Mouse (Mus musculus): Measurements from ENCODE around the gene Fras1.

The Fras1 gene

GRCm38 (mm10) chr5:96783506-96784288, 409.9 kb downstream of the Fras1 start:
- no peak for DNase-seq (ENCODE audit: extremely low spot score, low spot score)

DNA sequence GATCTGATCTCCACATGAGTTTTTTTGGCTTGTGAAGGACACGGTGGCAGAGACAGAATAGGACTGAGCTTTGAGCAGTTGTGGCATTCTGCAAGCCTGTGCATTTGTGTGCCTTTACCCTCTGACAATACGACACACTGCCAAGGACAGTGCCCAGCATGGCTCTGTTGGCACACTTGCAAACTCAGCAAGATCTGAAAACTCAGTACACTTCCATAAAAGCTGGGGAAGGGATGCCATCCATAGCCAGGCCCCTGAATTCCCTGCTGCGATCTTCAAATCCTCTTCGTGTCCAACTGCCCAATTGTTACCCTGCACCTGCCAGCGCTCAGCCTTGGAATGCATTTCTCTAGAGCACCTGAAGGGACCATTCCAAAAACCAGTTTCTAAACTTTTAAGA, 411.3 kb downstream of the Fras1 start:
- no peak for DNase-seq (ENCODE audit: extremely low spot score, low spot score)

DNA sequence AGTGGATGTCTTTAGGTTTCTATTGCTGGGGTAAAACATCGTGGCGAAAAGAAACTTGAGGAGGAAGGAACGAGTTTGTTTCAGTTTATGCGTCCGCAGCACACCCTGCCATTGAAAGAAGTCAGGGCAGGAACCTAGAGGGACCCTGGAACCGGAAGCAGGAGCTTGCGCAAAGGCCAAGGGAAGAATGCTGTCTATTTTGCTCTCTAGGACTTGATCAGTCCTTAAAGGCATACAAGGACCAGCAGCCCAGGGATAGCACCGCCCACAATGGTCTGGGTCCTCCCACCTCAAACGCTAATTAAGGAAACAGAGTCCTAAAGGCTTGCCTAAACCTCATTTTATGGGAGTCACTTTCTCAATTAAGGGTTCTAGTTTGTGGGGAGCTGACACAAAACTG, 418.7 kb downstream of the Fras1 start:
- DNase-seq (ENCODE audit: extremely low spot score, low spot score) = no peak

DNA sequence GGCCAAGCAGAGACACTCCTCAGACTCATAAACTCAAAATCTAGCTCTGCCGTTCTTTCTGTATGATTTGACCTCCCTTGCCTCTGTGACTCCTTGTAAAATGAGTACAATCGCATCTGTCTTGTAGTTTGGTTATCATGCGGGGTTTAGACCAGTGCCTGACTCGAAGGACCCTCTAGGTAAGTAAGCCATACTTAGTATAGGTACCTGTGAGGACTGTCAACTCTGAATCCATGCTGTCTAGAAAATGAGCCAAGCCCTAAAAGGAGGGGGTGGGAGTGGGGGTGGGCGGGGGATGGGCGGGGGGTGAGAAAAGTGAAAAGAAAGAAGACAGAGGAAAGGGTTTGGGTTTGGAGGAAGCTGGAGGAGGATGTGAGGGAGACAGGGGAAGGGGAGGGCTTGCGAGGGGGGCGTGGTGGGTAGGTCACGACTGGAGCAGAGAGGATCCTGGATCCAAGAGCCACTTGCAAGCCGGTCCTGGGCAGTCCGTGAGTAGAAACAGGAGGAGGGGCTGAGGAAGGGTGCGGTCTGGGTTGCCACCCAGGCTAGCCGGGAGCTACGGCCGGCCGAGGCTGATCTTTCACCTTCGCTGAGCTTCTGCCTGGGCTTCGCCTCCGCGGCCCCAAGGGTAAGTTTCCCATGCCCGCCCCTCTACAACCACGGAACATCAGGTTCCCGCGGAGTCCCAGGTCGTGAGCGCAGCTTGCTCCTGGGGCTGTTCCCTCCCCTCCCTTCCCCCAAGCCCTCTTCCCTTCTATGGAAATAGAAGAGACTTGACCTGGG, 419.4 kb downstream of the Fras1 start, which contains the start of gene Anxa3:
Anxa3 (plus strand) TSS at position 404 of the 783 bp plus-strand sequence.
- DNase-seq (ENCODE audit: extremely low spot score, low spot score) = peak; percentile 46

- DNase-seq (ENCODE audit: extremely low spot score, low spot score) = no peak
Observed at GRCm38 (mm10) chr5:96793953-96794635, 420.3 kb downstream of the Fras1 start.

DNA sequence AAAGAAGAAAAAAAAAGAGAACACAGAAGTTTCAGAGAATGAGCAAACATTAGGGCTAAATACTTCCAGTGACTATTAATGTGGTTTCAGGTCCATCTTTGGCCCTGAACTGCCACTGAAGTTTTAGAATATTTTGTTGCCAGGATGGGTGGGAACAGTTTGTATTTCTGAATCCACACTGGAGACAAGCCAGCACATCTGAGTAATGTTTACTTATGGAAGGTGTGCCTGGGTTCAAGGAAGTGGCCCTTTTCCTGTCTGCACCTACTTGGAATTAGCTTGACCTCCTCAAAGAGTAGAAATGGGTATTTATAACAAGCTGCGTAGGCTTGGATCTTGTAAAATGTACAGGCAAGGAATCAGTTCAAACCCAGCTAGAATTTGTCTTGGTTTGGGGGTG, 422.0 kb downstream of the Fras1 start:
- no peak for DNase-seq (ENCODE audit: extremely low spot score, low spot score)

GRCm38 (mm10) chr5:96797465-96797864, 423.7 kb downstream of the Fras1 start:
- no peak for DNase-seq (ENCODE audit: extremely low spot score, low spot score)

DNA sequence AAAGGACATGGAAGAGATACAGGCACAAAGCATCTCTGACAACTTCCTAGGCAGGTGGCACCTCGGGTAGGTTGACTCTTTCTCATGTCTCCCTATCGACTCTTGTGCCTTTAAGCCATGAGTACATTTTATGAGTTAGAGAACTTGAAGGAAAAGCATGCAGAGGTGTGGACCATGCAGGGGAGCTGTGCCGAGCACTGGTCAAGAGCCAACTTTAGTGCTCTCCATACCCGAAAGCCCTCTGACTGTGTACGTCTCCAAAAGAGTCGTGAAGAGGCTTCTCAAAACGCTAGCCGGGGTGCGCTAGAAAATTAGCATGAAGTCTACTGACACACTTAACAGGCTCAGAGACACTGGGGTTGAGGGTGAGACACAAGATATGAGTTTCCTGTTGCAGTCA, 425.4 kb downstream of the Fras1 start:
- no peak for DNase-seq (ENCODE audit: extremely low spot score, low spot score)

GRCm38 (mm10) chr5:96799969-96800368, 426.2 kb downstream of the Fras1 start:
- no peak for DNase-seq (ENCODE audit: extremely low spot score, low spot score)

- DNase-seq (ENCODE audit: extremely low spot score, low spot score) = no peak
Observed at GRCm38 (mm10) chr5:96802185-96802584, 428.4 kb downstream of the Fras1 start.

DNA sequence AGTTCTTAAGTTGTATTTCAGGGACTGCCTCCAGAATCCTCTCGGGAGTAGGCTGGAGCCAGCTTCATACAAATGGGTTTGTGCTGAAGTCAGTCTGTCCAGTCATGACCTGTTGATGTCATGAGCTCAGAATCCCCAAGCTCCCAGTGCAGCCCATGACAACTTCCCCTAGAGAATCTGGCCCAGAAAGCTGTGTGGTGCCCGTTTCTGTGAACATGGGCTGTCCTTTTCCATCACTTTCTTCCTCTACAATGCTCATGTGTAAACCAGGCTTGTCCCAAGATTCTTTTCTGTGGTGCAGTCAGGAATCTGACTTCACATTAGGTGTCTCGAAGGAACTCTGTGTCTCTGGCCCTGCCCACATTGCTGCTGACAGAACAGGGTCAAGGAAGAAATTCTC, 429.3 kb downstream of the Fras1 start:
- DNase-seq (ENCODE audit: extremely low spot score, low spot score) = no peak

GRCm38 (mm10) chr5:96804304-96804703, 430.5 kb downstream of the Fras1 start:
- DNase-seq (ENCODE audit: extremely low spot score, low spot score) = no peak

DNA sequence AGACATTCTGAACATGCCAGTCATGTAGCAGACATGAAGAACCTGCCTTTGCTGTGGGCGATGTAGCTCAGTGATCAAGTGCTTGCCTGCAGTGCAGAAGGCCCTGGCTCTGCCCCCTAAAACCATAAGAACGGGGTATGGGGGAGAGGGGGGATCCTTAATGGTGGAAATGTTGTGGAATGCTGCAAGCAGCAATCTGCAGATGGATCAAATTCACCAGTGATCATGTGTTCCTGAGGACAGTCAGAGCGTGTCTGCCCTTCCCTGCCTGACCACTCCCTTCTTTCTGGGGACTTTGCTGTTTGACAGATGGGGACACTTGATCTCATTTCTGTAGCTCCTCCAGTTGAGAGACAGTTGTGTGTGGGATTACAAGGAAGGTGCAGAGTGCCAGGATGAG, 431.1 kb downstream of the Fras1 start:
- no peak for DNase-seq (ENCODE audit: extremely low spot score, low spot score)

GRCm38 (mm10) chr5:96810620-96811019, 436.9 kb downstream of the Fras1 start:
- DNase-seq (ENCODE audit: extremely low spot score, low spot score) = no peak

GRCm38 (mm10) chr5:96824769-96825327, 451.1 kb downstream of the Fras1 start:
- no peak for DNase-seq (ENCODE audit: extremely low spot score, low spot score)

DNA sequence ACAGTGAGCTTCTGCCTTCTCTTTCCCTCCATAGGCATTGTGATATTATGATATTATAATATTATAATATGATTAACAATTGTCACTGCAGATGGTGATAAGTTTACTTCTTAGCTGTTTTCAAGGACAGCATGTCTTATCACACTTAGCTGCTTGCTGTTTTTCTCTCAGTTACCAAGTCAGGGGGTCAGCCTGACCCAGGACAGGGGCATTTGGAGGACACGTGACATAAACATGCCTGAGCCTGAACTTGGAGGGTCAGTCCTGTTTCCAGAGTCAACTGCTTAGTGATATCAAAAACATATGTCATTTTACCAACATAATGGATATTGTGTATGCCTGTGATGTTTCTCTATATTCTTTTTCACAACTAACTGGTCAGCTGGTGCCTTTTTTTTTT, 453.4 kb downstream of the Fras1 start:
- no peak for DNase-seq (ENCODE audit: extremely low spot score, low spot score)

Measured in neural tube, embryonic 10.5 days (tissue).